Mouse (Mus musculus) MEL-GATA-1-ER (cell line): Measurements from ENCODE around the gene Gcsh.
A peak's percentile ranks its signal among the peaks of the same experiment; 100 is the strongest.

Experiments
- DNase-seq: peaks from one replicate; pipeline ENCODE4 v3.0.0-alpha.2; 2012; ENCODE audit warnings: low read depth; ENCODE audit errors: extremely low read depth

The Gcsh gene

GRCm38 (mm10) chr8:116993095-116993867, at the start of gene Gcsh:
Gene Gcsh (minus strand): TSS chr8:116993537.
- DNase-seq = peak; percentile 95

GRCm38 (mm10) chr8:117039843-117040242, 46.5 kb upstream of the Gcsh start:
- DNase-seq = no peak

GRCm38 (mm10) chr8:117037374-117037935, 44.1 kb upstream of the Gcsh start:
- DNase-seq = no peak

GRCm38 (mm10) chr8:117033393-117033792, 40.1 kb upstream of the Gcsh start:
- no peak for DNase-seq

- no peak for DNase-seq
Measured at GRCm38 (mm10) chr8:117032609-117033008, 39.3 kb upstream of the Gcsh start.

- no peak for DNase-seq
Measured at GRCm38 (mm10) chr8:117031476-117031875, 38.1 kb upstream of the Gcsh start.

GRCm38 (mm10) chr8:117028686-117029085, 35.3 kb upstream of the Gcsh start:
- no peak for DNase-seq

- DNase-seq = no peak
Measured at GRCm38 (mm10) chr8:117027601-117028000, 34.3 kb upstream of the Gcsh start.

GRCm38 (mm10) chr8:117022297-117022993, 29.1 kb upstream of the Gcsh start:
- no peak for DNase-seq

- no peak for DNase-seq
Measured at GRCm38 (mm10) chr8:117019323-117020275, 26.3 kb upstream of the Gcsh start.

GRCm38 (mm10) chr8:117017896-117018295, 24.6 kb upstream of the Gcsh start:
- DNase-seq = no peak

- no peak for DNase-seq
Measured at GRCm38 (mm10) chr8:117017006-117017405, 23.7 kb upstream of the Gcsh start.

GRCm38 (mm10) chr8:117015670-117016069, 22.3 kb upstream of the Gcsh start:
- DNase-seq = no peak

- no peak for DNase-seq
Measured at GRCm38 (mm10) chr8:117011366-117011765, 18.0 kb upstream of the Gcsh start.

GRCm38 (mm10) chr8:116994016-116994716, 829 bp upstream of the Gcsh start:
- no peak for DNase-seq

- DNase-seq = peak; percentile 38
Measured at GRCm38 (mm10) chr8:116992176-116992971, 963 bp downstream of the Gcsh start.

GRCm38 (mm10) chr8:116991241-116991640, 2.1 kb downstream of the Gcsh start:
- DNase-seq = no peak

GRCm38 (mm10) chr8:116989842-116990241, 3.5 kb downstream of the Gcsh start:
- no peak for DNase-seq

GRCm38 (mm10) chr8:116980117-116980516, 13.2 kb downstream of the Gcsh start:
- DNase-seq = peak; percentile 44
